Mouse (Mus musculus) spleen, postnatal 0 days (tissue): Measurements from ENCODE around the gene Trim47. TPM values are rescaled to one million over a fixed set of nuclear protein-coding genes. Genes with fewer than 3 reads are reported as not detected.

Experiments
- polyA plus RNA-seq: library from polyadenylated mRNA; unstranded; fragments of >200 nt; fragmentation: Nextera tagmentation; extraction: Ambion mirVana; gene quantifications from 2 replicates; pipeline ENCODE4 v1.2.1, GENCODE M21; 2015

Gene Trim47
- 11.4 and 13.6 TPM in 2 replicates for polyA plus RNA-seq

DNA sequence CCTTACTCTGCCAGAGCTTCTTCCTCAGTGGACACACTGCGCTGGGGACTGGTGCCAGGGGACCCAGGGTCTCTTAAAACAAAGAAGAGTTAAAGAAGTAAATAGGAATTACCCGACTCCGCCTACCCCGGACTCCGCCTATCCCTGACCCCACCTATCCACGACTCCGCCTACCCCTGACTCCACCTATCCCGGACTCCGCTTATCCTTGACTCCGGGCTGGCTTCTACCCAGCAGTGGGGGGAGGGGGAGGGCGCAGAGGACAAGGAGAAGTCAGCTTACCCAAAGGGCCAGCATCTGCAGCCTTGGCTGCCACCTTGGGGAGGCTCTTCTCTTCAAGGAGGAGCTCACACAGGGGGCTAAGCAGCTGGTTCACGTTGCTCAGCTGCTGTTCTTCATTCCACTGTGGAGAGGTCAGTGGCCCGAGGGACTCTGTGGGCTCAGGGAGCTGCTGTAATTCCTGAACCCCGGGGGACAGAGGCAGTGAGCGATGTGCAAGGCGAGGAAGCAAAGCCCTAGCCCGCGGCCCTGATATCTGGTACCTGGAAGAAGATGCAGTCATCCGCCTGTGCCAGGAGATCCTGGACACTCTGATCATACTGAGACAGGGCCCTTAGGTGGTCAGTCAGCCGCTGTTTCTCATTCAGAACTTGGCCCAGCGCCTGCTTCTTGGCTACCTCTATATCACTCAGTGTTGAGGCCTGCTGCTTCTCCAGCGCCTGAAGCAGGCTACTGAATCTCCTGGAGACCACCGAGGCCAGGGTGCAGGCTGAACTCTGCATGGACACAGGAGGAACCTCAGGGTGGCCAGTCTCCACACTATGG lies at the start of gene Trim47:
Gene Trim47 (minus strand): TSS at position 55 of the 825 bp plus-strand sequence.

DNA sequence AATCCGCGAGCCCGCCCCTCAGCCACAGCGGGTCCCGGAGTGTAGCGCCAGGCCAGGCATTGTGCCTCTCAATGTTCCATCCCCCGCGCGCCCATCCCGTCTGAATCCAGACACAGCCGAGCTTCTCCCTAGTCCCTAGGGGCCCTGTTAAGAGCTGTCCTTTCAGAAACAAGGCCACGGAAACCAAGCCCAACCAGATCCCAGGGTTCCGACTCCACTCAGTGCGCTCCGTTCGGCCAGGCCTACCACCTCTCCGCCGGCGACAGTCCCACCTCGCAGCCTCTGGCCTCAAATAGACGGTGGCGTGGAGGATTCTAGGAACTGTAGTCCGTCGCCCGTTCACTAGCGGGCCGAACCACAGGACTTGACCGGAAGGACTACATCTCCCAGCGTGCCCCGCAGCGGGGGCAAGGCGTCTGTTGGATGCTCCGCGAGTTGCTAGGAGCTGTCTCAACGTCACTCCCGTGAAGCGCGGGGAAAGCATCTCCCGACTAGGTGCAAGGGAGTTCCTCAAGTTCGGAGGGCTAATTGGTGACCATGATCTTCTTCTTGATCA lies 41.0 kb upstream of the Trim47 start, which contains the start of gene Fbf1:
Gene Fbf1 (minus strand): TSS at position 283 of the 556 bp plus-strand sequence.

DNA sequence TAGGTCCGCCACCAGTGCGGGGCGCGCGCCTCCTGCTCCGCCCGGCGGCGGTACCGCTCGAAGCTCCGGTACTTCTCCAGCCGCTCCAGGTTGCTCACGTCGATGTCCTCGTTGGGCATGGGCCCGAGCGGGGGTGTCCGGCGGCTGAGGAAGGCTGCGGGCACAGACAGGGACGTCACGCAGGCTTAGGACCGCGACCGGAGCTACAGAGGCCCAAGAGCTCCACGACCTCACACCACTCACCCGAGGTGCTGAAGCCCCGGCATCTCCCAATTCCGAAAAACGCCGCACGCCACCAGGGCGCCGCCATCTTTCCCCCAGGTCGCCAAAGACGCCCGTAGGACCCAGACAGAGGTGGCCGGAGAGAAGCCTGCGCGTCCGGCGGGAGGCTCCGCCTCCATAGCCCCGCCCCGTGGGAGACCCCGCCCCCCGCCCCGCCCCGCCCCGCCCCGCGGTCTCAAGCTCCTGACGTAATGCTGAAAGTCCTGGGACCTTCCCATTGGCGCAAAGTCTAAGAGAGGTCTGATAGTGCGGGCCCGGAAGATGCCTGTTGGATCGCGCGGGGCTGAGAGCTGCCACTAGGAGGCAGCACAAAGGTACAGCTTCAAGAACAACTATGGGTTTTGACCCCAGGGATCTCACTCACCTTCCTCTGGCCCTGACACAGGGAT lies 11.6 kb upstream of the Trim47 start, which contains the start of gene Mrpl38:
Gene Mrpl38 (minus strand): TSS at position 401 of the 671 bp plus-strand sequence.

DNA sequence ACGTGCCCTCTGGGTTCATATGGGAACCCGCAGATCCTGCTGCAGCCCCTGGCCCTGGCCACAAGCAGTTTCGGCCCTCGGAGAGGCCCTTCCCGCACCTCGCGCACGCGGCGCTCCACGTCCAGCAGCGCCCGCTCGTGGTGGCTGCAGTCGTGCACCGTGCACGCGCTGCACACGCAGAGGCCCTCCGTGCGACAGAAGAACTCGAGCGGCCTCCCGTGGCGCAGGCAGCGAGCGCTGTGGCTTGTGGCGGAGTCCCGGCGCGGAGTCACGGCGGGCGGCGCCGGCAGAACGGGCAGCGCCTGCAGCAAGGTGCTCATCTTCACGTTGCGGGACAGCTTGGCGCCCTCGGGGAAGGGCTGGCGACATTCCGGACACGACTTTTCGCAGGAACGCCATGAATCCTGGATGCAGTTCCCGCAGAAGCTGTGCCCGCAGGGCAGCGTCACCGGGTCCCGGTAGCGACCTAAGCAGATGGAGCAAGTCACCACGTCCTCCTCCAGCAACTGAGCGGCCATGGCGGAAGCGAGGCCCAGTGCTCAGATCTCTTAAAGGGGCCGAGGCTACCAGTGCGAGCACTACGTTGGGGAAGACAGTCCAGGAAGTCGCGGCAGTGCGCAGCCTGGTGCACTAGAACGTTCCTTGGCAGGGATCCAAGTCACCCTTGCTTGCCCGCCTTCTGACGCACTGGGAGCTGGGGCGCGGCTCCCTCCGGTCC lies 3.6 kb upstream of the Trim47 start, which contains the start of gene Trim65:
Gene Trim65 (minus strand): TSS at position 641 of the 718 bp plus-strand sequence.

DNA sequence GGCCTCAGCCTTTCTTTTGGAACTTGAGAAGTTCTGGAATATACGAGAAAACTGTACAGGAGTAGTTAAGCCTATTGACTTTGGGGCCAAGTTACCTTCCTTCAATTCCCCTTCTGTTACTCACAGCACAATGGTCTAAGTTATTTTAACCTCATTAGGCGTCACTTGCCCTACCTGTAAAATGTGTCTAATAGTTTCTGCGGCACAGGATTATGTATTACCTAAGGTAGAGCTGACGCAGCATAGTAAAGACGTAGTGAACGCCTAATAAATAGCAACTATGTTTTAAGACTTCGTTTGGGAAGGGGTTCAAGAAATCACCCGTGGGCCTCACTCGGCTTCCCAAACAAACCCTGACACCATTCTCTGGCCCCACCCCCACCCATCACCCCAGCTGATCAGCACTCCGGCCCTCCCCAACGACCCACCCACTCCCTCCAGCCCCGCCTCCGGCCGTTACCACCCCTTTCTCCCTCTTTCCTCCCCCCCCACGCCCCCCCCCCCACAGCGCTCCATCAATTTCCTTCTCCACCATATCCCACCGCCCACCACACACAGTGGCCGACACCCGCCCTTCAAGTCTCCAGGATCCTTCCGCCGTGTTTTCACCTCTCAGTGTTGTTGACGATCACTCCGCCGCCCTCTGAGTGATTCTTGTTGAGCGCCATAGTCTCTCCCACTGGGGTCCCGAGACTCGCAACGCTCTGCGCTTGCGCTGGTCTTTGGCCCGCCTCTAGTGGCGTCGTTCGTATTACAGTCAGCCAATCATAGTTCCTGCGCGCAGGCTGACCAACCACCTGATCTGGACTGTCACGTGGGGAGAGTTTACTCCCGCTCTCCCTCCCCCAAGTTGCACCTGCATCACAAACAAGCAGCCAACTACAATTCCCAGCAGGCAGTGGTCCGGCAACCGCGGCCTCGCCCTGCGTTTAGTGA lies 40.5 kb downstream of the Trim47 start, which contains the start of gene Wbp2:
Gene Wbp2 (minus strand): TSS at position 738 of the 936 bp plus-strand sequence.

DNA sequence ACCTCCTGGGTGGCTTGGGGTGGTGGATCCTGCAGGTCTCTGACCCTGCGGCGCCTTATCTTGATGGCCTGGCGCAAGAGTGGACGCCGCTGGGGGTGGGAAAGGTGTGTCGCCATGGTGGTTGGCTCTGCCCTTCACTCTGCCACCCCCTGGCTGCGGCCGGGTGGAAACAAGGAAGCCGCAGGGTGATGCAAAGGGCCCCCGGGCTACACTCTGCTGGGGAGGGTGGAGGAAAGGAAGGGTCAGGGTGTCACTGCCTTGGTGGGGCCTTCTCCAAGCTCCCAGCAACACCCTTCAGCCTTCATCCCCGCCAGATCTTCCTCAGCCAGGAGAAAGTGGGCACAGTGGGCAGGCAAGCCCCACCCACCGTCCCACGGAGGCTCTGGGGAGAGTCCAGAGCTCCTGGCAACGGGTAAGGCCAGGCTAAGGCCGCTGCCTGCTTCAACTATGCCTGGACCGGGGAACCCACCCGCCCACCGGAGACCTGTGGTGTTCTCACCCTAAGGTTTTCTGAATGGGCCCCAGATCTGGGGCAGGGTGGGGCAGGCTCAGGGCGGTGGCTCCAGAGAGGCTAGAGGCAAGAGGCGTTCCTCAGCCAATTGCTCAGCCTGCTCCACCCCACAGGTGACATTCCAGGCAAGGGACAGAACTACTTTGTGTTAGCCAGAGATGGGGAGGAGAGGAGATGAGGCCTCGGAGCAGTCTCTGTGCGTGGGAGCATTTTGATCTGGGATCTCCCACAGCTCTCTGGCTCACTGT lies 49.4 kb downstream of the Trim47 start, which contains the start of gene Unc13d:
Gene Unc13d (minus strand): TSS at position 516 of the 759 bp plus-strand sequence.

Other genes with a start within 250 kb of the Trim47 start
- gene Smim5, start 227.2 kb downstream of the Trim47 start, polyA plus RNA-seq: 47.8 and 61.8 TPM in 2 replicates
- gene Smim6, start 215.2 kb downstream of the Trim47 start, polyA plus RNA-seq: 8.5 and 11.9 TPM in 2 replicates
- gene Sap30bp, start 193.9 kb downstream of the Trim47 start, polyA plus RNA-seq: 26.1 and 26.4 TPM in 2 replicates
- gene Recql5, start 193.7 kb downstream of the Trim47 start, polyA plus RNA-seq: 9.9 and 10.8 TPM in 2 replicates
- 0.88 and 0.97 TPM in 2 replicates for gene Itgb4, start 152.5 kb downstream of the Trim47 start, polyA plus RNA-seq
- gene Galk1, start 114.5 kb downstream of the Trim47 start, polyA plus RNA-seq: 46.4 and 52.6 TPM in 2 replicates
- 1,286 and 1,302 TPM in 2 replicates for gene H3f3b, start 99.2 kb downstream of the Trim47 start, polyA plus RNA-seq
- gene Unk, start 96.9 kb downstream of the Trim47 start, polyA plus RNA-seq: 11.0 and 13.6 TPM in 2 replicates
- gene Unc13d, start 49.2 kb downstream of the Trim47 start, polyA plus RNA-seq: 23.0 and 26.2 TPM in 2 replicates
- 64.4 and 65.7 TPM in 2 replicates for gene Wbp2, start 40.2 kb downstream of the Trim47 start, polyA plus RNA-seq
- gene Trim65, start 3.9 kb upstream of the Trim47 start, polyA plus RNA-seq: 2.3 and 3.0 TPM in 2 replicates
- gene Mrpl38, start 11.7 kb upstream of the Trim47 start, polyA plus RNA-seq: 41.2 and 42.0 TPM in 2 replicates
- 6.1 and 6.6 TPM in 2 replicates for gene Fbf1, start 41.0 kb upstream of the Trim47 start, polyA plus RNA-seq
- 47.1 and 53.1 TPM in 2 replicates for gene Ten1, start 71.6 kb upstream of the Trim47 start, polyA plus RNA-seq
- 9.7 and 11.3 TPM in 2 replicates for gene Acox1, start 71.8 kb upstream of the Trim47 start, polyA plus RNA-seq
- gene Evpl, start 110.9 kb upstream of the Trim47 start, polyA plus RNA-seq: 0.51 and 0.87 TPM in 2 replicates
- gene Srp68, start 147.0 kb upstream of the Trim47 start, polyA plus RNA-seq: 35.5 and 40.3 TPM in 2 replicates
- 0.06 and 0.21 TPM in 2 replicates for gene Galr2, start 153.7 kb upstream of the Trim47 start, polyA plus RNA-seq
- 29.6 and 30.9 TPM in 2 replicates for gene Exoc7, start 180.0 kb upstream of the Trim47 start, polyA plus RNA-seq
- 0.06 TPM in 1 of 2 replicates, not detected in the other for gene Foxj1, start 208.2 kb upstream of the Trim47 start, polyA plus RNA-seq